Mouse (Mus musculus) kidney, postnatal 0 days (tissue): ENCODE data around the gene Vps11. TPM values are rescaled to one million over a fixed set of nuclear protein-coding genes. Genes with fewer than 3 reads are reported as not detected.
A peak's percentile ranks its signal among the peaks of the same experiment; 100 is the strongest.
"Not testable (repeated sequence)": the region's sequence is repeated elsewhere in the genome, so short reads cannot be mapped to it uniquely, and the experiment has no call there.

ENCODE experiments used
- ATAC-seq: fragments of 200-750 bp; cut with Nextera tagmentation; replicated peaks from 2 replicates; pipeline ENCODE4 v1.8.0; 2017; ENCODE audit warnings: low read depth, moderate number of reproducible peaks, moderate TSS enrichment, moderate library complexity; ENCODE audit not compliant: low FRiP score
- DNase-seq: peaks from one replicate; pipeline ENCODE4 v3.0.0-alpha.2; 2016; ENCODE audit warnings: low spot score
- H3K27ac ChIP-seq: fragments of 300-500 bp; sonication (generic); 2 replicates; pipeline ENCODE4 v1.5.1; 2014; ENCODE audit warnings: mild to moderate bottlenecking
- H3K27me3 ChIP-seq: fragments of 300-500 bp; sonication (generic); 2 replicates; pipeline ENCODE4 v1.6.1; 2014; ENCODE audit warnings: low read length, mixed read lengths; ENCODE audit not compliant: insufficient read depth
- H3K36me3 ChIP-seq: fragments of 300-500 bp; sonication (generic); 2 replicates; pipeline ENCODE4 v1.6.1; 2014; ENCODE audit warnings: low read length, mixed read lengths; ENCODE audit not compliant: insufficient read depth
- H3K4me1 ChIP-seq: fragments of 300-500 bp; sonication (generic); replicated peaks from 2 replicates; pipeline ENCODE4 v1.6.1; 2014; ENCODE audit warnings: antibody characterized with exemption, low read length, mixed read lengths; ENCODE audit not compliant: insufficient read depth
- H3K4me2 ChIP-seq: fragments of 300-500 bp; sonication (generic); 2 replicates; pipeline ENCODE4 v1.6.1; 2014; ENCODE audit warnings: mild to moderate bottlenecking, low read length, moderate library complexity, mixed read lengths
- H3K4me3 ChIP-seq: fragments of 300-500 bp; sonication (generic); replicated peaks from 2 replicates; pipeline ENCODE4 v1.5.1; 2014; ENCODE audit warnings: low read depth, low read length
- H3K9ac ChIP-seq: fragments of 300-500 bp; sonication (generic); 2 replicates; pipeline ENCODE4 v1.6.1; 2014; ENCODE audit warnings: low read depth, low read length
- H3K9me3 ChIP-seq: fragments of 300-500 bp; sonication (generic); replicated peaks from 2 replicates; pipeline ENCODE4 v1.6.1; 2016; ENCODE audit warnings: low read length, inconsistent platforms, mixed read lengths
- CTCF ChIP-seq: IDR thresholded peaks from 2 replicates; pipeline ENCODE4 v1.5.1; 2016; ENCODE audit warnings: antibody characterized with exemption, low read depth, mild to moderate bottlenecking, moderate library complexity
- WGBS: fragments of 180-500 bp; shearing (Covaris S2); extraction: QIAGEN DNeasy Blood & Tissue Kit; methylation state at CpG from one replicate; pipeline ENCODE4 v1.1.7; 2014; 5-methylcytosine and 5-hydroxymethylcytosine counted together
- microRNA-seq: library from miRNA; unstranded; fragments of <30 nt; microRNA quantifications from one replicate; pipeline ENCODE4, GENCODE M21; 2016
- polyA plus RNA-seq: library from polyadenylated mRNA; unstranded; fragments of >200 nt; fragmentation: Nextera tagmentation; extraction: Ambion mirVana; gene quantifications from 2 replicates; pipeline ENCODE4 v1.2.1, GENCODE M21; 2015

The Vps11 gene
- polyA plus RNA-seq, 1 experiment from 2014 or later, result 30.3 TPM

- ATAC-seq (no peak), DNase-seq (no peak)
- Histone ChIP-seq H3K27me3 (no peaks in the 10 kb centered on the region), H3K9ac (no peak overlapping the region), H3K36me3 (0 out of 2 replicates have a peak, but pooled peaks cover 14% of the 10 kb centered on the region), H3K9me3 (no peaks in the 10 kb centered on the region), H3K4me3 (no peak overlapping the region), H3K27ac (no peak overlapping the region), H3K4me1 (0 out of 2 replicates have a peak, but pooled peaks cover 12% of the 10 kb centered on the region), H3K4me2 (no peak overlapping the region)
- no peak for TF ChIP-seq CTCF
- WGBS, result 86% methylated on average over 6 of the region's 6 CpGs
These were observed 54.9 kb downstream of the Vps11 start for GRCm38 (mm10) chr9:44306532-44306931.

- H3K27ac ChIP-seq, result peak within 1 kb of the TSS; percentile 75
- peak; percentile 100 for DNase-seq
- H3K4me1 ChIP-seq, result 0 out of 2 replicates have a peak, but pooled peaks cover 10% of the 10 kb centered on the region
- peak within 1 kb of the TSS; percentile 88 for H3K9ac ChIP-seq
- H3K4me2 ChIP-seq, result peak within 1 kb of the TSS; percentile 75
- peak within 1 kb of the TSS; percentile 82 for H3K4me3 ChIP-seq
- no peak for TF ChIP-seq CTCF
- peak; percentile 98 for ATAC-seq
- no peaks in the 10 kb centered on the region for H3K9me3 ChIP-seq
- peaks cover 21% of the 10 kb centered on the region; the same call in 1 of the 2 replicates for H3K36me3 ChIP-seq
- WGBS, result under 1% methylated on average over 54 of the region's 54 CpGs
- no peaks in the 10 kb centered on the region for H3K27me3 ChIP-seq
These were observed 55.9 kb downstream of the Vps11 start, which contains the start of gene Hinfp for GRCm38 (mm10) chr9:44305466-44306079. Gene Hinfp, minus strand, starts transcription at chr9:44305671.

GRCm38 (mm10) chr9:44300001-44300400 lies 61.5 kb downstream of the Vps11 start:
- ATAC-seq, H3K9ac ChIP-seq, H3K4me2 ChIP-seq, H3K27ac ChIP-seq, H3K4me1 ChIP-seq, H3K27me3 ChIP-seq, DNase-seq, H3K9me3 ChIP-seq, H3K4me3 ChIP-seq: not testable (repeated sequence)
- 97% methylated on average over 3 of the region's 3 CpGs for WGBS
- H3K36me3 ChIP-seq, result peaks cover 62% of the 10 kb centered on the region

Small RNA genes lying within 50 kb of the gene (microRNA-seq; reads per million reads assigned to microRNA genes)
- gene Gm44335 (not detected), gene Mir7085 (1.4 reads per million)

Other genes with a start within 250 kb of the Vps11 start
- not detected in 2 replicates for gene Gm49380, start 248.2 kb downstream of the Vps11 start, polyA plus RNA-seq
- gene Rnf26, start 248.2 kb downstream of the Vps11 start, polyA plus RNA-seq, result 46.6 and 49.7 TPM in 2 replicates
- 46.3 and 46.6 TPM in 2 replicates for gene Mcam, start 227.2 kb downstream of the Vps11 start, polyA plus RNA-seq
- 9.9 and 10.4 TPM in 2 replicates for gene Cbl, start 127.6 kb downstream of the Vps11 start, polyA plus RNA-seq
- gene Ccdc153, start 121.0 kb downstream of the Vps11 start, polyA plus RNA-seq, result not detected in 2 replicates
- gene Pdzd3, start 110.2 kb downstream of the Vps11 start, polyA plus RNA-seq, result 16.0 and 16.7 TPM in 2 replicates
- 6.8 and 7.2 TPM in 2 replicates for gene Nlrx1, start 93.1 kb downstream of the Vps11 start, polyA plus RNA-seq
- gene Abcg4, start 73.1 kb downstream of the Vps11 start, polyA plus RNA-seq, result 1.0 and 1.6 TPM in 2 replicates
- 14.9 and 18.5 TPM in 2 replicates for gene Hinfp, start 56.0 kb downstream of the Vps11 start, polyA plus RNA-seq
- 11.6 and 13.0 TPM in 2 replicates for gene C2cd2l, start 41.4 kb downstream of the Vps11 start, polyA plus RNA-seq
- 32.2 and 33.6 TPM in 2 replicates for gene Dpagt1, start 35.7 kb downstream of the Vps11 start, polyA plus RNA-seq
- 186 and 205 TPM in 2 replicates for gene H2afx, start 27.0 kb downstream of the Vps11 start, polyA plus RNA-seq
- gene Hmbs, start 17.4 kb downstream of the Vps11 start, polyA plus RNA-seq, result 88.2 and 95.8 TPM in 2 replicates
- gene Hyou1, start 17.8 kb upstream of the Vps11 start, polyA plus RNA-seq, result 22.1 and 25.8 TPM in 2 replicates
- 88.7 and 101 TPM in 2 replicates for gene Slc37a4, start 35.2 kb upstream of the Vps11 start, polyA plus RNA-seq
- 2,620 and 2,934 TPM in 2 replicates for gene Rps25, start 45.5 kb upstream of the Vps11 start, polyA plus RNA-seq
- 130 and 135 TPM in 2 replicates for gene Trappc4, start 45.9 kb upstream of the Vps11 start, polyA plus RNA-seq
- 25.5 and 29.2 TPM in 2 replicates for gene Ccdc84, start 56.9 kb upstream of the Vps11 start, polyA plus RNA-seq
- gene Foxr1, start 79.5 kb upstream of the Vps11 start, polyA plus RNA-seq, result not detected in 2 replicates
- gene Upk2, start 93.3 kb upstream of the Vps11 start, polyA plus RNA-seq, result 19.9 and 27.8 TPM in 2 replicates
- 8.7 and 9.1 TPM in 2 replicates for gene Bcl9l, start 121.2 kb upstream of the Vps11 start, polyA plus RNA-seq
- 0.05 TPM in 1 of 2 replicates, not detected in the other for gene Cxcr5, start 200.2 kb upstream of the Vps11 start, polyA plus RNA-seq
- gene Ddx6, start 243.2 kb upstream of the Vps11 start, polyA plus RNA-seq, result 13.8 and 14.9 TPM in 2 replicates